Mouse (Mus musculus) stomach, postnatal 0 days (tissue): ENCODE data around the gene Ankrd45.

Experiments
- CTCF ChIP-seq: IDR thresholded peaks from 2 replicates; pipeline ENCODE4 v1.5.1; 2016; ENCODE audit warnings: antibody characterized with exemption, low read depth, mild to moderate bottlenecking, moderate library complexity
- EP300 ChIP-seq: optimal IDR thresholded peaks from 2 replicates; pipeline ENCODE3; 2016; ENCODE audit warnings: antibody characterized with exemption

DNA sequence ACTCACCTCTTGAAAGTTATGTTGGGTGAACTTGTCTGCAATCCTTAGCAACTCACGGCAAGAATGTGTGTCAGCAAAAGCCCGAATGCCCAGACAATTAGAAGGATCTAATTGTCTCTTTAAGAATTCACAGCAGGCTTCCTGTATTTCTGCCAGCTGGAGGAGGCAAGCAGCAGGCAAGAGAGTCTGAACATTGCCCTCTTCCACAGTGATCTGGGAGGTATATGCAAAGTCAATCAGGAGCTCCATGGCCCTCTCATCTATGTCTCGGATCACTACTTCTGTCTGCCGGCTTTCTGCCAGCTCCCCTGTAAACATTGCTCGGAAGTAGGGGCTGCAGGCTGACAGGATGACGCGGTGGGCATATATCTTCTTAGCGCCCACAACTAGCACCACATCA is 33.3 kb upstream of the Ankrd45 start:
- TF ChIP-seq CTCF (no peak), EP300 (no peak)
